Mouse (Mus musculus) liver, embryonic 11.5 days (tissue): ENCODE results near the gene Ap1s3. TPM values are rescaled to one million over a fixed set of nuclear protein-coding genes. Genes with fewer than 3 reads are reported as not detected.

Experiments
- ATAC-seq: fragments of 200-750 bp; cut with Nextera tagmentation; replicated peaks from 2 replicates; pipeline ENCODE4 v1.8.0; 2017; ENCODE audit warnings: moderate number of reproducible peaks, mild to moderate bottlenecking, moderate TSS enrichment, moderate library complexity; ENCODE audit not compliant: low FRiP score
- DNase-seq: peaks from one replicate; pipeline ENCODE4 v3.0.0-alpha.2; 2017; ENCODE audit warnings: low spot score
- H3K27ac ChIP-seq: fragments of 300-500 bp; sonication (generic); 2 replicates; pipeline ENCODE4 v1.5.1; 2014; ENCODE audit warnings: mild to moderate bottlenecking, low read depth, low read length, control low read depth
- H3K27me3 ChIP-seq: fragments of 300-500 bp; sonication (generic); replicated peaks from 2 replicates; pipeline ENCODE4 v1.6.1; 2014; ENCODE audit warnings: low read length, mixed read lengths; ENCODE audit not compliant: control insufficient read depth, insufficient read depth
- H3K36me3 ChIP-seq: fragments of 300-500 bp; sonication (generic); 2 replicates; pipeline ENCODE4 v1.6.1; 2014; ENCODE audit warnings: mild to moderate bottlenecking, low read length, moderate library complexity, mixed read lengths; ENCODE audit not compliant: control insufficient read depth, insufficient read depth
- H3K4me1 ChIP-seq: fragments of 300-500 bp; sonication (generic); replicated peaks from 2 replicates; pipeline ENCODE4 v1.6.1; 2014; ENCODE audit warnings: low read length, mixed read lengths; ENCODE audit not compliant: control insufficient read depth, insufficient read depth
- H3K4me2 ChIP-seq: fragments of 300-500 bp; sonication (generic); 2 replicates; pipeline ENCODE4 v1.6.1; 2014; ENCODE audit warnings: mild to moderate bottlenecking, control low read depth, moderate library complexity
- H3K4me3 ChIP-seq: fragments of 300-500 bp; sonication (generic); 2 replicates; pipeline ENCODE4 v1.5.1; 2014; ENCODE audit warnings: low read depth, low read length, control low read depth
- H3K9ac ChIP-seq: fragments of 300-500 bp; sonication (generic); 2 replicates; pipeline ENCODE4 v1.6.1; 2014; ENCODE audit warnings: low read depth, low read length, control low read depth
- H3K9me3 ChIP-seq: fragments of 300-500 bp; sonication (generic); 2 replicates; pipeline ENCODE4 v1.6.1; 2016; ENCODE audit warnings: low read length, inconsistent platforms, mixed read lengths; ENCODE audit not compliant: control insufficient read depth
- WGBS: fragments of 180-500 bp; shearing (Covaris S2); extraction: QIAGEN DNeasy Blood & Tissue Kit; methylation state at CpG from one replicate; pipeline ENCODE4 v1.1.7; 2014; 5-methylcytosine and 5-hydroxymethylcytosine counted together
- polyA plus RNA-seq: library from polyadenylated mRNA; unstranded; fragments of >200 nt; fragmentation: Nextera tagmentation; extraction: Ambion mirVana; gene quantifications from 2 replicates; pipeline ENCODE4 v1.2.1, GENCODE M21; 2014

Ap1s3 gene
- polyA plus RNA-seq, 1 experiment from 2014 or later: 0.44 TPM

DNA sequence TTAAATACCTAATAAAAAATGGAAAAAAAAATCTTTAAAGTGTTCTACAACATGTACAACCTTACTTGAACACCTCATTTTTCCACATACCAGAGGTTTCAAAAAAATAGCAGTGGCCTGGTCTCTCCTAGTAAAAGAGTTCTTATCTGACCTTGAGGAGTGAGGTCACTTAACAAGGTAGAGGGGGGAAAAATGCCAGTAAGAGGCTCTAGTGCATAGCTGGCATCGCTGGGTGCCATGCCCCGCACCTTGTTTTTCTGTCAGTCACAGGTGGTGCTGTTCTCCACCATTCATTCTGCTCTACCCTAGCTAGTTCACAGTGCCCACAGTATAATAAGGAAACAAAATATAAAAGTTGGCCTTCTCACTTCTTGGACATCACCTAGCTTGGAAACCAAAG, 16.8 kb downstream of the Ap1s3 start:
- H3K4me3 ChIP-seq: no peak overlapping the region
- 90% methylated on average over 2 of the region's 2 CpGs for WGBS

DNA sequence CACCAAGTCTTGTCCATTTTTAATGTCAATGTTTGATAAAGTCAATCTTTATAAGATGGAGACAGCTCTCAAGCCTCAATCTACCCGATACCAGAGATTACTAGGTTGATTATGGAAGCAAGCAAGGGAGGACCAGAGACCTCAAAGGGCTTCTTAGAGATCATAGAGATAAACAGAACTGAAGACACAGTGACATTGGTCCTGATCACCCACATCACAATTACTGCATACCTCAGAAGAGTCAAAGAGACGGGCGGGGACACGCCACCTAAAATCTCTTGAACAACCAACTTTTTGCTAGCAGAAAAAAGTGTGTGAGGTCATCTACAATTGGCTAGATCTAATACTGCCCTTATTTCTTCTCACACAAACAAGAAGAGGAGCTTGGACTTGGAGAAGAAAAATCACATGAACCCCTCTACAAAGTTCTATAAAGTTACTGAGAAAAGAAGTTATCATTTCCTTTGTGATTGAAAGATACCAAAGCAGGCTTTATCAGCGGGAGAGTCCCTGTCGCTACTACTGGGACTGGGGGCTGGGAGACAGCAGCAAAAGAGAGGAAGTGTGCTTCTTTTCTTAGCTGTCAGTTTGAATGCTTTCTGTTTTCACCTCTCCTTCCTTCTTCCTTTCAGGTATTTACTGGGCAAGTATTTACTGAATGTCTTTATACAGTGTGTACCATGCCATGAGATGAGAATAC, 28.2 kb downstream of the Ap1s3 start:
- H3K36me3 ChIP-seq: no peaks in the 10 kb centered on the region
- H3K4me2 ChIP-seq: no peak overlapping the region
- no peak overlapping the region for H3K4me3 ChIP-seq
- ATAC-seq (no peak), DNase-seq (no peak)
- no peaks in the 10 kb centered on the region for H3K9me3 ChIP-seq
- H3K9ac ChIP-seq: no peak overlapping the region
- H3K27me3 ChIP-seq: no peaks in the 10 kb centered on the region
- no peak overlapping the region for H3K27ac ChIP-seq
- H3K4me1 ChIP-seq: no peaks in the 10 kb centered on the region
- 60% methylated on average over 6 of the region's 6 CpGs for WGBS

More for the DNA sequence above, 16.8 kb downstream of the Ap1s3 start:
- Histone ChIP-seq H3K27me3 (no peaks in the 10 kb centered on the region), H3K4me1 (no peaks in the 10 kb centered on the region), H3K27ac (no peak overlapping the region), H3K9me3 (no peaks in the 10 kb centered on the region), H3K36me3 (no peaks in the 10 kb centered on the region), H3K4me2 (no peak overlapping the region), H3K9ac (no peak overlapping the region)
- no peak for DNase-seq
- ATAC-seq: no peak

DNA sequence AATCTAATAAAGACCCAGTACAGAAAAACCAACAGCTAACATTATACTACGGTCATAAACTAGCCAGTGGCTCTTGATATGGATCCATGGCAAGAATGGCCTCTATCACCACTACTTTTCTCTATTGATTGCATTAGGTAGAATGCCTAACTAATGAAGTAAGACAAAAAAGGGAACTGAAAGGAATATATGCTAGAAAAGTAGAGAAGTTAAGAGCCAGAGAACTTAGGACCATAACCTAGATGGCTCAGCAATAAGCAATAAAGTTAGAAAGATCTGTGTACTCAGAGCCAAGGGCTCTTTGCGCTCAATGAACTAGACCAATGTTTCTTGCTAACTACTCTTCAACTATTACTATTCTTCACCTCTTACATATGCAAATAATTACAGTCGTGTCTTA, 29.1 kb downstream of the Ap1s3 start:
- ATAC-seq: no peak

DNA sequence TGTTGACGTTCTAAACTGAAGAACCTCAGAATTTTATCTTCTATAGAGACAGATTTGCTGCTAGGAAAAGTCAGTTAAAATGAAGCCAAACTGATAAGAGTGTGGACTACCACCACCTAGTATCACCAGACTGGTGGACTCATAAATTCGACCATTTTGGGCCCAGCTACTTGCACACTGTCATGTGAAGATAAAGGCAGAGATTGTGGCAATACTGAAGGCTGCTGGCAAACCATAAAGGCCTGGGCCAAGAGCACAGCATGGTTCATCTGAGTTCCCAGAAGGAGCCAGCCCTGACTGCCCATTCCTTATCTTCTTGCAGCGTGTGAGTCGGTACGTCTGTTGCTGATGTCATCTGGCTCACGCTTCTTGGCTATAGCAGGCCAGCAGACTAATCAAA, 30.4 kb downstream of the Ap1s3 start:
- Histone ChIP-seq H3K4me2 (no peak overlapping the region), H3K9ac (no peak overlapping the region), H3K9me3 (no peaks in the 10 kb centered on the region), H3K4me1 (no peaks in the 10 kb centered on the region), H3K4me3 (no peak overlapping the region), H3K27ac (no peak overlapping the region), H3K36me3 (no peaks in the 10 kb centered on the region), H3K27me3 (no peaks in the 10 kb centered on the region)
- ATAC-seq (peak; percentile 88), DNase-seq (no peak)
- WGBS: 27% methylated on average over 6 of the region's 6 CpGs

More for the DNA sequence above, 29.1 kb downstream of the Ap1s3 start:
- WGBS: 90% methylated on average over 3 of the region's 3 CpGs
- Histone ChIP-seq H3K27ac (no peak overlapping the region), H3K9ac (no peak overlapping the region), H3K4me1 (no peaks in the 10 kb centered on the region), H3K4me2 (no peak overlapping the region), H3K36me3 (no peaks in the 10 kb centered on the region), H3K9me3 (no peaks in the 10 kb centered on the region), H3K4me3 (no peak overlapping the region), H3K27me3 (no peaks in the 10 kb centered on the region)
- no peak for DNase-seq

DNA sequence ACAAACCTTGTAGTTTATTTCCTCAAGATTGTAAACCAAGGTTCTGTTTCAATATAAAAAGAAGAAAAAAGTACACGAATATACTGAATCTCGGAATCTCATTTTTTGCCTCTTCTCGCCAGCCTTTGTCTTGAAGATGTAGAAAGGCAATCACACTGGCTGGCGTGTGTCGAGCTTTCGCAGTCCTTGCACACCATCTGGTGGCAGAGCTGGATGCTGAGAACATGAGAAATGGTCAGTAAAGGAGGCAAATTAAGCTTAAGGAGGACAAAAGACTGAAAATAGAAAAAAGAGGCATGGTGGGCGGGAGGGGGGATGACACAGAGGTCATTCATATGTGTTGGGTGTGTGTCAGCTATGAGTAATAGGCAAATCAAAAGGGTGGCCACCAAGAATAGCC, 31.6 kb downstream of the Ap1s3 start:
- DNase-seq (no peak), ATAC-seq (no peak)
- H3K36me3 ChIP-seq: no peaks in the 10 kb centered on the region
- H3K4me2 ChIP-seq: no peak overlapping the region
- H3K4me3 ChIP-seq: no peak overlapping the region
- 82% methylated on average over 7 of the region's 7 CpGs for WGBS
- H3K27ac ChIP-seq: no peak overlapping the region
- H3K9me3 ChIP-seq: no peaks in the 10 kb centered on the region
- H3K9ac ChIP-seq: no peak overlapping the region
- no peaks in the 10 kb centered on the region for H3K27me3 ChIP-seq
- no peaks in the 10 kb centered on the region for H3K4me1 ChIP-seq

DNA sequence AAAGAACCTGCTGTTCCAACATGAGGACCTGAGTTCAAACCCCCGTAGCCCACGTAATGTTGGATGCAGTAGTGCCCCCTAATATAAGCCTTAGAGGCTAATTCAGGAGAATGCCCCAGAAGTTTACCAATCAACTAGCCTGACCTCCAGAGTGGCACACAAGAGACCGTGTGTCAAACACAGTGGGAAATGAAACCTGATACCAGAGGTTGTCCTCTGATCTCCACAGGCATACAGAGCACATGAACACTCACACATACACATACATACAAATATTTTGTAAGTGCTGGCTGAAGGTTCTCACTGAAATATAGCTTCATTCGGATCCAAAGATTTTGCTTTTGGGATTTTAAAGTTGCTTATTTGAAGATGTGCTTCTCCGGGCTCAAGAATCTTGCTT, 32.1 kb downstream of the Ap1s3 start:
- no peak overlapping the region for H3K4me2 ChIP-seq
- H3K27me3 ChIP-seq: no peaks in the 10 kb centered on the region
- no peak overlapping the region for H3K4me3 ChIP-seq
- no peak overlapping the region for H3K27ac ChIP-seq
- ATAC-seq (no peak), DNase-seq (no peak)
- H3K9me3 ChIP-seq: no peaks in the 10 kb centered on the region
- H3K9ac ChIP-seq: no peak overlapping the region
- no peaks in the 10 kb centered on the region for H3K4me1 ChIP-seq
- H3K36me3 ChIP-seq: no peaks in the 10 kb centered on the region
- 83% methylated on average over 5 of the region's 5 CpGs for WGBS

DNA sequence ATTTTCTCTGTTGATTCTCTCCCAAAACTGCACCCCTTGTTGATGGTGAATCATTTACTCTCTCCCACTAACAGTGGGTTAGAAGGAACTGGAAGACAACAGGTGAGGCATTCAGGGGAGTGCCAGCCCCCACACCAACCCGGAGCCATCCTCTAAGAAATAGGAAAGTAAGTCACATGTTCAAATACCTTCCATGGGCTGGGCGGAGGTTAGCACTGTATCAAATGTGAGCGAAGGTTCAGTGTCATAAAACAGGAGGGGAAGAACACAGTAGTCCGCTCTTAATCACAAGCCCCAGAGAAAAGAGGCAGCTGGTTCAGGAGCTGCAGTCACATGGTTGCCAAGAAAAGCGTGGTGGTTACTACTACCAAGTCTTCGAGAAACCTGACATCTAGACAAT, 32.7 kb downstream of the Ap1s3 start:
- no peak overlapping the region for H3K4me2 ChIP-seq
- 89% methylated on average over 6 of the region's 6 CpGs for WGBS
- no peaks in the 10 kb centered on the region for H3K36me3 ChIP-seq
- no peak overlapping the region for H3K4me3 ChIP-seq
- no peaks in the 10 kb centered on the region for H3K27me3 ChIP-seq
- H3K4me1 ChIP-seq: no peaks in the 10 kb centered on the region
- DNase-seq (no peak), ATAC-seq (no peak)
- H3K9ac ChIP-seq: no peak overlapping the region
- H3K9me3 ChIP-seq: no peaks in the 10 kb centered on the region
- no peak overlapping the region for H3K27ac ChIP-seq

DNA sequence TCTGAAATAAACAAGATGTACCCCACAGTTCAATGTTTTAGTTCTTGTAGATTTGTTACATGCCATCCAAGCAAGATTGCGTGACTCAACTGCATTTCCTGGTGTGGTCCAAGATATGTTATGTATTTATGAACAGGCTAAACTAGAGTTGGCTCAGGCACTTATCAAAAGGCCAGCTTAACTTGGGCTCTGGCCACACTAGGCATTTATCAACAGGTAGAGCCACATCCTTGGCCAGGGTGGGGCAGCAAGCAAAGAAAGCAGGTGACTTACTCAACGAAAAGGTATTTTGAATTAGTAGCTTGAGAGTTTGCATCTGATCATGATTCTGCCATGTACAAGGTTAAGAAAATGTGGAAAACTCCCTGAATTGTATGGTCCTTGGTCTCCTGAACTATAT, 34.0 kb downstream of the Ap1s3 start:
- H3K9me3 ChIP-seq: no peaks in the 10 kb centered on the region
- H3K27me3 ChIP-seq: no peaks in the 10 kb centered on the region
- no peak overlapping the region for H3K27ac ChIP-seq
- H3K4me1 ChIP-seq: no peaks in the 10 kb centered on the region
- no peak for DNase-seq
- H3K9ac ChIP-seq: no peak overlapping the region
- no peaks in the 10 kb centered on the region for H3K36me3 ChIP-seq
- H3K4me3 ChIP-seq: no peak overlapping the region
- ATAC-seq: no peak
- WGBS: 91% methylated on average over 2 of the region's 2 CpGs
- no peak overlapping the region for H3K4me2 ChIP-seq

DNA sequence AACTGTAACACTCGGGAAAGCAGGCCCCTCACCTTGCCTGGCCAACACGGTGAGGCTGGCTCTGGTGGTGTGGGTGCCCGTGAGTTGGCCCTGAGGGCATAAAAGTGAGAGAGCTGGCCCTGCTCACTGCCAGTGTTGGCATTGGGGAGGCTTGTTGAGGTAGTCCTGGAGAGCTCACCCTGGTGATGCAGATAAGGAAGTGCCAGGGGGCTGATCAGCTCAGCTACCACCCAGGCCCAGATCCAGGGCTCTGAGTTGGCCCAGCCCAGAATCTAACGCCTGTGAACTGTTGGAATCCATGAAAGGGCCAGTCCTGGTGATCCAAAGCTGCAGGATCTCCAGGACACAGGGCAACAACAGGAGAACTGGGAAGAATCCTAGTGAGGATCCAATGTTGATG, 40.3 kb downstream of the Ap1s3 start:
- WGBS: 88% methylated on average over 4 of the region's 4 CpGs
- Histone ChIP-seq H3K4me3 (no peak overlapping the region), H3K27ac (no peak overlapping the region), H3K27me3 (no peaks in the 10 kb centered on the region), H3K36me3 (no peaks in the 10 kb centered on the region), H3K9ac (no peak overlapping the region), H3K4me2 (no peak overlapping the region), H3K9me3 (no peaks in the 10 kb centered on the region), H3K4me1 (no peaks in the 10 kb centered on the region)
- no peak for ATAC-seq
- no peak for DNase-seq
